1 mouse cellular context compared by ENCODE assay signal in the genomic region with DNA sequence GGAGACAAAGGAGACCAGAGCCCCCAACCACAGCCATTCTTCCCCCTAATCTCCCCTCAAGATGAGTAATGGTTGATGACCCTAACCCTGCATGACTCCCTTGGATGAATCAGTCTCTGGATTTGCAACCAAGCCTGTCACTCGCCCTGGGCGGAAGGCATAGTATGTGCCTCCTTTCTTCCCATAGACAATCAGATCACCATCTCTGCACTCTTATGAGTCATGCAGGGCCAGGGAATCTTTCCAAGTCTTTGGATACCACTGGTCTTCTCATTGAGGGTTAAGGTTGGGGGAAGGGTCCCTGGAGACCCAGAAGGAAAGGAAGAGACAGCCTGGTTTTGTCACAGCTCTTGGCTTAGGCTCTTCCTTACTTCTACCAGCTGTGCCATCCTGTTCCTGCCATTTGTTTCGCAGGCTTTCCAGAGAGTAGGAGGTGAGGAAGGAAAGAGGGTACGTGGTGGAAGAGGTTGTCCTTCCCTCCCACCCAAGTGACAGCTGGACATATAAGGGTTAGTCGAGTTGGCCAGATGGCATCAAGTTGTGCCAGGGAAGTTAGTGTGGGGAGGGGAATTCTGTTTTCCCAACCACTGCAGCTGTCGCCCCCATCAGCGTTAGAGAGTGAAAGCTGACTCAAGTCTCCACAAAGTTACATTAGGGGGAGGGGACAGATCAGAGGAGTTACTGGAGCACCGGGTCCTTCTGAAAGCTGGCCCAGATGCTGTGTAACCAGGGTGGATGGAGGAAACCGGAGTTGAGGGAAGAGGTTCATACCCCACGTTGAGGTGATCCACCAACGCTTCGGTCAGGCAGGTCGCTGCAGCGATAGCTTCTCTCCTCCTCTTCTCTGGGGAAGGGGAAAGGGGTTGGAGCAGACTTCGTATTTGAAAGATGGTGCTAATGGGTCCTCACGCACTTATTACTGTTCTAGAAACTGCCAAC.
TF ChIP-seq lines count a peak whose summit lies in the region.

No protein-coding gene starts in this region.

TF ChIP-seq in MEL, 35 proteins besides CTCF, POLR2A, EP300 and RAD21 (continued from another document):
- TF ChIP-seq UBTF (IDR thresholded peaks at IDR 0.05; ENCODE audit: borderline replicate concordance, insufficient read depth, low read depth, low read length) (no peak), ZMIZ1 (IDR thresholded peaks at IDR 0.05; ENCODE audit: low read depth, low read length) (no peak), ZNF384 (IDR thresholded peaks at IDR 0.05; ENCODE audit: low read depth, low read length) (no peak), MXI1 (IDR thresholded peaks at IDR 0.05; ENCODE audit: low read depth, low read length) (no peak), ZC3H11A (IDR thresholded peaks at IDR 0.05; ENCODE audit: low read depth, low read length) (no peak), JUND (IDR thresholded peaks at IDR 0.05; ENCODE audit: low read depth, low read length) (no peak)
TF ChIP-seq in MEL: peak in this region for 0.
